Mouse (Mus musculus) liver, embryonic 13.5 days (tissue): ENCODE measurements around the gene Lmntd1. TPM values are rescaled to one million over a fixed set of nuclear protein-coding genes. Genes with fewer than 3 reads are reported as not detected.

ENCODE experiments used
- ATAC-seq: fragments of 200-750 bp; cut with Nextera tagmentation; 2 replicates; pipeline ENCODE4 v1.8.0; 2017; ENCODE audit warnings: low read depth, mild to moderate bottlenecking, moderate number of reproducible peaks, moderate library complexity
- DNase-seq: peaks from one replicate; pipeline ENCODE4 v3.0.0; 2022
- H3K27ac ChIP-seq: fragments of 300-500 bp; sonication (generic); 2 replicates; pipeline ENCODE4 v1.5.1; 2015; ENCODE audit warnings: moderate library complexity, mild to moderate bottlenecking, inconsistent platforms
- H3K27me3 ChIP-seq: fragments of 300-500 bp; sonication (generic); 2 replicates; pipeline ENCODE4 v1.6.1; 2015; ENCODE audit warnings: mild to moderate bottlenecking, inconsistent platforms
- H3K36me3 ChIP-seq: fragments of 300-500 bp; sonication (generic); 2 replicates; pipeline ENCODE4 v1.6.1; 2015; ENCODE audit warnings: mild to moderate bottlenecking, inconsistent platforms
- H3K4me1 ChIP-seq: fragments of 300-500 bp; sonication (generic); replicated peaks from 2 replicates; pipeline ENCODE4 v1.6.1; 2015; ENCODE audit warnings: inconsistent platforms
- H3K4me2 ChIP-seq: fragments of 300-500 bp; sonication (generic); 2 replicates; pipeline ENCODE4 v1.6.1; 2015; ENCODE audit warnings: inconsistent platforms, mild to moderate bottlenecking, moderate library complexity
- H3K4me3 ChIP-seq: fragments of 300-500 bp; sonication (generic); replicated peaks from 2 replicates; pipeline ENCODE4 v1.5.1; 2015; ENCODE audit warnings: mild to moderate bottlenecking, inconsistent platforms
- H3K9ac ChIP-seq: fragments of 300-500 bp; sonication (generic); 2 replicates; pipeline ENCODE4 v1.6.1; 2015; ENCODE audit warnings: mild to moderate bottlenecking, inconsistent platforms
- H3K9me3 ChIP-seq: fragments of 300-500 bp; sonication (generic); replicated peaks from 2 replicates; pipeline ENCODE4 v1.6.1; 2016; ENCODE audit warnings: inconsistent platforms
- WGBS: fragments of 180-500 bp; shearing (Covaris S2); methylation state at CpG from one replicate; pipeline ENCODE4 v1.1.7; 2015; ENCODE audit not compliant: insufficient replicate concordance; 5-methylcytosine and 5-hydroxymethylcytosine counted together
- polyA plus RNA-seq: library from polyadenylated mRNA; unstranded; fragments of >200 nt; fragmentation: Nextera tagmentation; extraction: Ambion mirVana; gene quantifications from 2 replicates; pipeline ENCODE4 v1.2.1, GENCODE M21; 2015

Lmntd1 gene
- polyA plus RNA-seq, 1 experiment from 2014 or later = not detected

GRCm38 (mm10) chr6:145424156-145424555, 190.0 kb downstream of the Lmntd1 start:
- WGBS = 26% methylated on average over 1 of the region's 1 CpGs
- no peaks in the 10 kb centered on the region for H3K36me3 ChIP-seq
- H3K27me3 ChIP-seq = no peaks in the 10 kb centered on the region
- H3K4me3 ChIP-seq = no peak overlapping the region
- H3K9ac ChIP-seq = no peak overlapping the region
- ATAC-seq (no peak), DNase-seq (no peak)
- H3K27ac ChIP-seq = no peak overlapping the region
- no peaks in the 10 kb centered on the region for H3K4me1 ChIP-seq
- H3K9me3 ChIP-seq = no peaks in the 10 kb centered on the region
- H3K4me2 ChIP-seq = no peak overlapping the region

GRCm38 (mm10) chr6:145423484-145423883, 190.6 kb downstream of the Lmntd1 start:
- no peaks in the 10 kb centered on the region for H3K36me3 ChIP-seq
- H3K27ac ChIP-seq = no peak overlapping the region
- no peak overlapping the region for H3K4me3 ChIP-seq
- H3K9ac ChIP-seq = no peak overlapping the region
- no peak overlapping the region for H3K4me2 ChIP-seq
- DNase-seq (no peak), ATAC-seq (no peak)
- WGBS = 68% methylated on average over 12 of the region's 12 CpGs
- no peaks in the 10 kb centered on the region for H3K9me3 ChIP-seq
- no peaks in the 10 kb centered on the region for H3K4me1 ChIP-seq
- H3K27me3 ChIP-seq = no peaks in the 10 kb centered on the region

- Histone ChIP-seq H3K36me3 (no peaks in the 10 kb centered on the region), H3K4me2 (no peak overlapping the region), H3K27ac (no peak overlapping the region), H3K9me3 (no peaks in the 10 kb centered on the region), H3K9ac (no peak overlapping the region), H3K4me1 (no peaks in the 10 kb centered on the region), H3K4me3 (no peak overlapping the region), H3K27me3 (no peaks in the 10 kb centered on the region)
- ATAC-seq = no peak
- DNase-seq = no peak
- WGBS = 72% methylated on average over 9 of the region's 9 CpGs
Measured at GRCm38 (mm10) chr6:145421666-145422065, 192.5 kb downstream of the Lmntd1 start.

GRCm38 (mm10) chr6:145420407-145420806, 193.7 kb downstream of the Lmntd1 start:
- no peaks in the 10 kb centered on the region for H3K4me1 ChIP-seq
- H3K9me3 ChIP-seq = no peaks in the 10 kb centered on the region
- 49% methylated on average over 4 of the region's 4 CpGs for WGBS
- no peaks in the 10 kb centered on the region for H3K36me3 ChIP-seq
- no peak overlapping the region for H3K9ac ChIP-seq
- DNase-seq = no peak
- no peak for ATAC-seq
- H3K4me3 ChIP-seq = no peak overlapping the region
- no peak overlapping the region for H3K4me2 ChIP-seq
- no peak overlapping the region for H3K27ac ChIP-seq
- no peaks in the 10 kb centered on the region for H3K27me3 ChIP-seq

- no peak overlapping the region for H3K9ac ChIP-seq
- H3K27me3 ChIP-seq = no peaks in the 10 kb centered on the region
- H3K4me2 ChIP-seq = no peak overlapping the region
- H3K4me1 ChIP-seq = no peaks in the 10 kb centered on the region
- H3K9me3 ChIP-seq = no peaks in the 10 kb centered on the region
- WGBS = 71% methylated on average over 5 of the region's 5 CpGs
- H3K4me3 ChIP-seq = no peak overlapping the region
- no peak for DNase-seq
- H3K36me3 ChIP-seq = no peaks in the 10 kb centered on the region
- ATAC-seq = no peak
- no peak overlapping the region for H3K27ac ChIP-seq
Measured at GRCm38 (mm10) chr6:145418856-145419255, 195.3 kb downstream of the Lmntd1 start.

- H3K36me3 ChIP-seq = no peaks in the 10 kb centered on the region
- DNase-seq (no peak), ATAC-seq (no peak)
- no peak overlapping the region for H3K27ac ChIP-seq
- 53% methylated on average over 8 of the region's 8 CpGs for WGBS
- no peak overlapping the region for H3K4me2 ChIP-seq
- H3K4me1 ChIP-seq = no peaks in the 10 kb centered on the region
- H3K4me3 ChIP-seq = no peak overlapping the region
- H3K9me3 ChIP-seq = no peaks in the 10 kb centered on the region
- no peaks in the 10 kb centered on the region for H3K27me3 ChIP-seq
- no peak overlapping the region for H3K9ac ChIP-seq
Measured at GRCm38 (mm10) chr6:145417720-145418440, 196.2 kb downstream of the Lmntd1 start.

GRCm38 (mm10) chr6:145417014-145417719, 197.0 kb downstream of the Lmntd1 start:
- Histone ChIP-seq H3K36me3 (no peaks in the 10 kb centered on the region), H3K4me3 (no peak overlapping the region), H3K27ac (no peak overlapping the region), H3K4me1 (no peaks in the 10 kb centered on the region), H3K9me3 (no peaks in the 10 kb centered on the region), H3K4me2 (no peak overlapping the region), H3K9ac (no peak overlapping the region), H3K27me3 (no peaks in the 10 kb centered on the region)
- WGBS = 50% methylated on average over 16 of the region's 16 CpGs
- no peak for ATAC-seq
- DNase-seq = no peak

GRCm38 (mm10) chr6:145404369-145405051, 209.6 kb downstream of the Lmntd1 start:
- 71% methylated on average over 10 of the region's 10 CpGs for WGBS
- no peaks in the 10 kb centered on the region for H3K27me3 ChIP-seq
- H3K36me3 ChIP-seq = no peaks in the 10 kb centered on the region
- no peak overlapping the region for H3K27ac ChIP-seq
- no peak overlapping the region for H3K4me3 ChIP-seq
- H3K9ac ChIP-seq = no peak overlapping the region
- H3K4me1 ChIP-seq = no peaks in the 10 kb centered on the region
- H3K9me3 ChIP-seq = no peaks in the 10 kb centered on the region
- ATAC-seq (no peak), DNase-seq (no peak)
- no peak overlapping the region for H3K4me2 ChIP-seq

- ATAC-seq (no peak), DNase-seq (no peak)
- Histone ChIP-seq H3K27me3 (no peaks in the 10 kb centered on the region), H3K36me3 (no peaks in the 10 kb centered on the region), H3K9ac (no peak overlapping the region), H3K4me1 (no peaks in the 10 kb centered on the region), H3K4me2 (no peak overlapping the region), H3K27ac (no peak overlapping the region), H3K9me3 (no peaks in the 10 kb centered on the region), H3K4me3 (no peak overlapping the region)
- 18% methylated on average over 4 of the region's 4 CpGs for WGBS
Measured at GRCm38 (mm10) chr6:145401140-145401539, 213.0 kb downstream of the Lmntd1 start.

GRCm38 (mm10) chr6:145397881-145398280, 216.2 kb downstream of the Lmntd1 start:
- no peak overlapping the region for H3K9ac ChIP-seq
- no peaks in the 10 kb centered on the region for H3K27me3 ChIP-seq
- H3K36me3 ChIP-seq = no peaks in the 10 kb centered on the region
- 72% methylated on average over 4 of the region's 4 CpGs for WGBS
- no peaks in the 10 kb centered on the region for H3K9me3 ChIP-seq
- no peaks in the 10 kb centered on the region for H3K4me1 ChIP-seq
- no peak overlapping the region for H3K4me3 ChIP-seq
- H3K4me2 ChIP-seq = no peak overlapping the region
- H3K27ac ChIP-seq = no peak overlapping the region
- DNase-seq = no peak
- no peak for ATAC-seq

GRCm38 (mm10) chr6:145396534-145396933, 217.6 kb downstream of the Lmntd1 start:
- Histone ChIP-seq H3K9me3 (no peaks in the 10 kb centered on the region), H3K4me2 (no peak overlapping the region), H3K27me3 (no peaks in the 10 kb centered on the region), H3K9ac (no peak overlapping the region), H3K36me3 (no peaks in the 10 kb centered on the region), H3K4me1 (no peaks in the 10 kb centered on the region), H3K27ac (no peak overlapping the region), H3K4me3 (no peak overlapping the region)
- 60% methylated on average over 2 of the region's 2 CpGs for WGBS
- DNase-seq = no peak
- ATAC-seq = no peak
